Mouse (Mus musculus) liver, embryonic 13.5 days (tissue): Measurements from ENCODE around the gene Stra6. TPM values are rescaled to one million over a fixed set of nuclear protein-coding genes. Genes with fewer than 3 reads are reported as not detected.

Experiments
- ATAC-seq: fragments of 200-750 bp; cut with Nextera tagmentation; 2 replicates; pipeline ENCODE4 v1.8.0; 2017; ENCODE audit warnings: low read depth, mild to moderate bottlenecking, moderate number of reproducible peaks, moderate library complexity
- DNase-seq: peaks from one replicate; pipeline ENCODE4 v3.0.0; 2022
- H3K27ac ChIP-seq: fragments of 300-500 bp; sonication (generic); 2 replicates; pipeline ENCODE4 v1.5.1; 2015; ENCODE audit warnings: moderate library complexity, mild to moderate bottlenecking, inconsistent platforms
- H3K27me3 ChIP-seq: fragments of 300-500 bp; sonication (generic); 2 replicates; pipeline ENCODE4 v1.6.1; 2015; ENCODE audit warnings: mild to moderate bottlenecking, inconsistent platforms
- H3K36me3 ChIP-seq: fragments of 300-500 bp; sonication (generic); 2 replicates; pipeline ENCODE4 v1.6.1; 2015; ENCODE audit warnings: mild to moderate bottlenecking, inconsistent platforms
- H3K4me1 ChIP-seq: fragments of 300-500 bp; sonication (generic); replicated peaks from 2 replicates; pipeline ENCODE4 v1.6.1; 2015; ENCODE audit warnings: inconsistent platforms
- H3K4me2 ChIP-seq: fragments of 300-500 bp; sonication (generic); 2 replicates; pipeline ENCODE4 v1.6.1; 2015; ENCODE audit warnings: inconsistent platforms, mild to moderate bottlenecking, moderate library complexity
- H3K4me3 ChIP-seq: fragments of 300-500 bp; sonication (generic); replicated peaks from 2 replicates; pipeline ENCODE4 v1.5.1; 2015; ENCODE audit warnings: mild to moderate bottlenecking, inconsistent platforms
- H3K9ac ChIP-seq: fragments of 300-500 bp; sonication (generic); 2 replicates; pipeline ENCODE4 v1.6.1; 2015; ENCODE audit warnings: mild to moderate bottlenecking, inconsistent platforms
- H3K9me3 ChIP-seq: fragments of 300-500 bp; sonication (generic); replicated peaks from 2 replicates; pipeline ENCODE4 v1.6.1; 2016; ENCODE audit warnings: inconsistent platforms
- whole genome bisulfite sequencing: fragments of 180-500 bp; shearing (Covaris S2); methylation state at CpG from one replicate; pipeline ENCODE4 v1.1.7; 2015; ENCODE audit not compliant: insufficient replicate concordance; 5-methylcytosine and 5-hydroxymethylcytosine counted together
- polyA plus RNA-seq: library from polyadenylated mRNA; unstranded; fragments of >200 nt; fragmentation: Nextera tagmentation; extraction: Ambion mirVana; gene quantifications from 2 replicates; pipeline ENCODE4 v1.2.1, GENCODE M21; 2015

Gene Stra6
- polyA plus RNA-seq, 1 experiment from 2014 or later: 0.05 TPM

DNA sequence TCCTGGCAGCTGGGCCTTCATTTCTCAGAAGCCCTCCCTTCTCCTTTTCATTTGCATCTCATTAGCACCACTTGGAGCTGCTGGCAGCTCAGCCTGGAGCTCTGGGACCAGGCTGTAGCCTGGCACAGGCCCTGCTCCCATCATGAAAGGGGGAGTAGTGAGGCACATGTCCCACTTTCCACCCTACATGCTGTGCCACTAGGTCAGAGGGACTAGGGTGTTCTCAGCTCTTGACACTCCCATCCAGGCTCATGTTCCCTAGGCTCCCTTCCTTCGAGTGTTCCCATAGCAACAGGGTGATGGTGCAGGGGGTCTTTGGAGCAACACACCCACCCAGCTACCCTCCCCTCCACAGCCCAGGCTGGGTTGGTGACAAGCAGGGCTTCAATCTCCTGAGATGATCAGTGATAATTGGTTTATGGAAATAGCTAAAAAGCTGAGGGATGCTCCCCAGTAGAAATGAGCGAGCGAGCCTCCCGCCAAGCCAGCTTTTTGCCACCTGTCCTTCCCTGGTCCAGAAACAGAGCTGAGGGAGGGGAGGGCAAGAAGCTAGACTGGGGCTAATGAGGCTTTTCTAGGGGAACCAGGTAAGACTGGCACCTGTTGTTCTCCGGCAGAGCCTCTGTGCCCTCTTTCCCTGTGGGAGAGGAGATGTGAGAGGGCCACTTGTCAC, 33.2 kb downstream of the Stra6 start:
- H3K4me1 ChIP-seq: no peaks in the 10 kb centered on the region
- DNase-seq: no peak
- H3K27ac ChIP-seq: no peak overlapping the region
- no peak for ATAC-seq
- H3K36me3 ChIP-seq: no peaks in the 10 kb centered on the region
- no peak overlapping the region for H3K4me3 ChIP-seq
- WGBS: 51% methylated on average over 5 of the region's 5 CpGs
- H3K9ac ChIP-seq: no peak overlapping the region
- no peaks in the 10 kb centered on the region for H3K9me3 ChIP-seq
- peaks cover 13% of the 10 kb centered on the region; the same call in 1 of the 2 replicates for H3K27me3 ChIP-seq
- H3K4me2 ChIP-seq: no peak overlapping the region

GRCm38 (mm10) chr9:58099836-58100565, 36.4 kb downstream of the Stra6 start:
- H3K9me3 ChIP-seq: no peaks in the 10 kb centered on the region
- no peak overlapping the region for H3K9ac ChIP-seq
- ATAC-seq (no peak), DNase-seq (no peak)
- H3K27me3 ChIP-seq: peaks cover 18% of the 10 kb centered on the region; the same call in 1 of the 2 replicates
- H3K4me1 ChIP-seq: no peaks in the 10 kb centered on the region
- H3K4me3 ChIP-seq: no peak overlapping the region
- H3K27ac ChIP-seq: no peak overlapping the region
- 44% methylated on average over 5 of the region's 5 CpGs for WGBS
- no peaks in the 10 kb centered on the region for H3K36me3 ChIP-seq
- no peak overlapping the region for H3K4me2 ChIP-seq

- DNase-seq (no peak), ATAC-seq (no peak)
- H3K27ac ChIP-seq: no peak overlapping the region
- H3K4me1 ChIP-seq: no peaks in the 10 kb centered on the region
- no peak overlapping the region for H3K4me3 ChIP-seq
- no peaks in the 10 kb centered on the region for H3K36me3 ChIP-seq
- H3K27me3 ChIP-seq: peaks cover 16% of the 10 kb centered on the region; the same call in 1 of the 2 replicates
- no peak overlapping the region for H3K4me2 ChIP-seq
- H3K9ac ChIP-seq: no peak overlapping the region
- H3K9me3 ChIP-seq: no peaks in the 10 kb centered on the region
- WGBS: 56% methylated on average over 4 of the region's 4 CpGs
These were observed 38.4 kb downstream of the Stra6 start for GRCm38 (mm10) chr9:58102013-58102412.

- Histone ChIP-seq H3K9me3 (no peaks in the 10 kb centered on the region), H3K27ac (no peak overlapping the region), H3K4me3 (no peak overlapping the region), H3K27me3 (peaks cover 12% of the 10 kb centered on the region; the same call in 1 of the 2 replicates), H3K4me1 (no peaks in the 10 kb centered on the region), H3K36me3 (no peaks in the 10 kb centered on the region), H3K4me2 (no peak overlapping the region), H3K9ac (no peak overlapping the region)
- WGBS: 78% methylated on average over 6 of the region's 6 CpGs
- ATAC-seq (no peak), DNase-seq (no peak)
These were observed 40.1 kb downstream of the Stra6 start for GRCm38 (mm10) chr9:58103647-58104046.

DNA sequence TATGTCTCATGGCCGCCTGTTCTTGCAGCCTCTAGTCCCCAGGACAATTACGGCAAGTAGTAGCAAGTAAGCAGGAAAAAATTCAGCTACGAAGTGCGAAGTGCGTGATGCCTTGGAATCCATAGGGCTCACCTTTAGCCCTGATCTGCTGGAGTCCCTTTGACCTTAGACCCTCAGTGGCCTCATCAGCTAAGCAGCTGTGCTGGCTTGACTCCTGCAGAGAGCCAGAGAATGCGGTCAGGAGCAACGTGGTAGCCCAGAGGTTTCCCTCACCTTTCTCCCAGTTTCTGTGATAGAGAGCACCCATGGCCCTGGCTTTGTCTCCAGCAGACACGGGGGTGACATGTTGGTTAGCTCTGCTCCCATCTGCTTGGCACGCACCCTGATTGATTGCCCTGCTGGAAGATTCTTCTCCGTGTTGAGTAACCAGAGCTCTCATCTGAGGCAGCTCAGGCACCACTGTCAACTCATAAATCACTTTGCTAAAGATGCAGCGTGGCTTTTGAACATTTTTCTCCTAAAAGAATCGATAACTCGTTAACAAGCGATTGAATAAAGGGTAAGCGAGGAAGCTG, 42.1 kb downstream of the Stra6 start:
- WGBS: 57% methylated on average over 15 of the region's 15 CpGs
- DNase-seq: no peak
- no peak overlapping the region for H3K9ac ChIP-seq

DNA sequence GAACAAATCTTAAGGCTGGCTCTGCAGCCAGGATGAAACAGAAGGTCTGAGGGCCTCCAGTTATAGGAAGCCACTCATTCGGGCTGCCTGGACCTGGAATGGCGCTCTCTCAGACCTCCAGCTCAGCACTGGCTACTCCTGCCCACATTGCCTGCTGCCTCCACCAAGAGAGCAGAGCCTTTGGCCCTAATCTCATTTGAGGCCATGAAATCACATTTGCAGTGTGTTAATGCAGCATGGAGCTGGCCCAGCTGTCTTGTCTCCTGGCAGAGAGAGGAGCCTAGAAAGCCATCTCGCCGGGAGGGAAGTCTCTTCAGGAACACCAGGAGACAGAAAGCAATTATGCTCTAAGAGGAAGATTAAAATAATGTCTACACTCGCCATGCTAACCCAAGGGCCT, 43.9 kb downstream of the Stra6 start:
- Histone ChIP-seq H3K9ac (no peak overlapping the region), H3K9me3 (no peaks in the 10 kb centered on the region), H3K4me1 (no peaks in the 10 kb centered on the region), H3K4me2 (no peak overlapping the region), H3K27me3 (peaks cover 28% of the 10 kb centered on the region), H3K4me3 (no peak overlapping the region), H3K36me3 (no peaks in the 10 kb centered on the region), H3K27ac (no peak overlapping the region)
- WGBS: 50% methylated on average over 5 of the region's 5 CpGs
- ATAC-seq: no peak
- no peak for DNase-seq

More for the DNA sequence above, 42.1 kb downstream of the Stra6 start:
- Histone ChIP-seq H3K4me2 (no peak overlapping the region), H3K27ac (no peak overlapping the region), H3K9me3 (no peaks in the 10 kb centered on the region), H3K4me3 (no peak overlapping the region), H3K4me1 (no peaks in the 10 kb centered on the region), H3K36me3 (no peaks in the 10 kb centered on the region), H3K27me3 (peaks cover 12% of the 10 kb centered on the region)
- ATAC-seq: no peak

GRCm38 (mm10) chr9:58110787-58111186, 47.2 kb downstream of the Stra6 start:
- H3K9me3 ChIP-seq: no peaks in the 10 kb centered on the region
- H3K27ac ChIP-seq: no peak overlapping the region
- H3K4me3 ChIP-seq: no peak overlapping the region
- no peak overlapping the region for H3K9ac ChIP-seq
- no peaks in the 10 kb centered on the region for H3K36me3 ChIP-seq
- peaks cover 52% of the 10 kb centered on the region for H3K27me3 ChIP-seq
- H3K4me2 ChIP-seq: no peak overlapping the region
- ATAC-seq (no peak), DNase-seq (no peak)
- 59% methylated on average over 5 of the region's 5 CpGs for WGBS
- H3K4me1 ChIP-seq: peaks cover 9% of the 10 kb centered on the region; the same call in 1 of the 2 replicates

DNA sequence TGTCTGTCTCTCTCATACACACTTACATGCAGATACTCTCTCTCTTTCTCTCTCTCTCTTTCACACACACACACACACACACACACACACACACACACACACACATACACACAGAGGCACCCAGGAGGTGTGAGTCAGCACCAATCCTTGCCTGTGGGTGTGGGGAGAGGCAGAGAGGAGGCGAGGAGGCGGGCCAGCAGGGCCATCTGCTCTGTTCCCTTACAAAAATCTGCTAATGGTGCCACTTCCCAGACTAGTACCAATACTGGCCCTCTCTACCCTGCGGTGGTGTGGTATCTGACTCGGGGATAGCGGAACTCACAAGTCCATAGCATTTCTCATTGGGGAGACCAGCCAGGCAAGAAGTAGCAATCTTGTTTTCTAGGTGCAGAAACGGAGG, 47.8 kb downstream of the Stra6 start:
- Histone ChIP-seq H3K4me1 (peaks cover 11% of the 10 kb centered on the region; the same call in 1 of the 2 replicates), H3K4me3 (no peak overlapping the region), H3K27me3 (peaks cover 59% of the 10 kb centered on the region), H3K9ac (no peak overlapping the region), H3K9me3 (no peaks in the 10 kb centered on the region), H3K4me2 (no peak overlapping the region), H3K27ac (no peak overlapping the region), H3K36me3 (no peaks in the 10 kb centered on the region)
- WGBS: 41% methylated on average over 6 of the region's 6 CpGs
- DNase-seq (no peak), ATAC-seq (no peak)

- DNase-seq (no peak), ATAC-seq (no peak)
- Histone ChIP-seq H3K9ac (no peak overlapping the region), H3K4me2 (no peak overlapping the region), H3K4me3 (no peak overlapping the region), H3K36me3 (no peaks in the 10 kb centered on the region), H3K27me3 (peaks cover 67% of the 10 kb centered on the region), H3K9me3 (no peaks in the 10 kb centered on the region), H3K4me1 (peaks cover 11% of the 10 kb centered on the region; the same call in 1 of the 2 replicates), H3K27ac (no peak overlapping the region)
- 17% methylated on average over 6 of the region's 6 CpGs for WGBS
These were observed 48.7 kb downstream of the Stra6 start for GRCm38 (mm10) chr9:58112321-58112751.

DNA sequence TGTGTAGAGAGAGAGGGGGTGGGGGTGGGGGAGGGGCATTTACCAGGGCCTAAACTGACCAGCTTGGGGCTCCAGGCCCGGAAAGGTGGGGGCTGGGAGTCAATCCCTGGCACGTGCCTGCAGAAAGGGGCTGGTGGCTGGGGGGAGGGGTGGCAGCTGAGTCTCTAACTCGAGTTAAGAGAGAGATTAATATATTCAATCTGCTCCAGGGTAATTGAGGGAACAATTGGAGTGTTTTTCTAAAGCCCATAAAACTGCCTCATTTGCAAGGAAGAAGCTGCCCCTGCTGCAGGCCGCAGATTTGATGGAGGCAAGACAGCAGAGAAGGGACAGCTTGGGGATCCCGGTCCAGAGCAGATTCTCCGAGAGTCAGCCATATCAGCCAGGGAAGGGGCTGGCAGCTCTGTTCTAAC, 49.3 kb downstream of the Stra6 start:
- no peak overlapping the region for H3K9ac ChIP-seq
- peaks cover 72% of the 10 kb centered on the region for H3K27me3 ChIP-seq
- peaks cover 11% of the 10 kb centered on the region; the same call in 1 of the 2 replicates for H3K4me1 ChIP-seq
- no peak for ATAC-seq
- H3K4me2 ChIP-seq: peak overlapping the region; percentile 25; the same call in 1 of the 2 replicates
- H3K9me3 ChIP-seq: no peaks in the 10 kb centered on the region
- no peak for DNase-seq
- H3K36me3 ChIP-seq: no peaks in the 10 kb centered on the region
- H3K27ac ChIP-seq: no peak overlapping the region
- WGBS: 10% methylated on average over 6 of the region's 6 CpGs
- no peak overlapping the region for H3K4me3 ChIP-seq

GRCm38 (mm10) chr9:58113279-58113884, 49.8 kb downstream of the Stra6 start:
- Histone ChIP-seq H3K27ac (no peak overlapping the region), H3K36me3 (no peaks in the 10 kb centered on the region), H3K27me3 (peaks cover 77% of the 10 kb centered on the region), H3K9ac (no peak overlapping the region), H3K9me3 (no peaks in the 10 kb centered on the region), H3K4me3 (no peak overlapping the region), H3K4me2 (peak overlapping the region; percentile 25), H3K4me1 (peaks cover 11% of the 10 kb centered on the region; the same call in 1 of the 2 replicates)
- WGBS: 6% methylated on average over 22 of the region's 22 CpGs
- DNase-seq (no peak), ATAC-seq (no peak)
